Mouse (Mus musculus) adrenal gland, adult (tissue): ENCODE measurements around the gene Pla2g4e.

ENCODE experiments used
- DNase-seq, 2 experiments: peaks; one replicate each; pipeline ENCODE4 v3.0.0; 2022 to 2023; ENCODE audit warnings: low spot score in 1 of 2; ENCODE audit not compliant: inconsistent age in 2 of 2

Gene Pla2g4e

DNA sequence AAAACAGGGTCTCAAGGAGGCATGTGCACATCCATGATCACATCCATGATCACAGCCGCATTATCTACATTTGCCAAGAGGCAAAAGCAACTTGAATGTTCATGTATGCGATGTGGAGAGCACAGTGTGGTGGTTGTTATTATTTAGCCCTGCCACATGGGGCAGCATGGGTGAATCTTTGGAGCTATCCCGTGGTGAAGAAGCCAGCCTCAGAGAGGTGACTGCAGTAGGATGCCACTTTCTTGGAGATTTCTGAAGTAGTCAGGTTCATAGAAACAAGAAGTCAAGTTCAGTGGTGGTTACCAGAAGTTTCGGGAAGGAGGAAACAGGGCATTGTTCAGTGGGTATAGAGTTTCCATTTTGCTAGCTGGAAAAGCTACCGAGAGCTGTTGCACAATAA lies 87.1 kb downstream of the Pla2g4e start:
- DNase-seq: no peak

DNA sequence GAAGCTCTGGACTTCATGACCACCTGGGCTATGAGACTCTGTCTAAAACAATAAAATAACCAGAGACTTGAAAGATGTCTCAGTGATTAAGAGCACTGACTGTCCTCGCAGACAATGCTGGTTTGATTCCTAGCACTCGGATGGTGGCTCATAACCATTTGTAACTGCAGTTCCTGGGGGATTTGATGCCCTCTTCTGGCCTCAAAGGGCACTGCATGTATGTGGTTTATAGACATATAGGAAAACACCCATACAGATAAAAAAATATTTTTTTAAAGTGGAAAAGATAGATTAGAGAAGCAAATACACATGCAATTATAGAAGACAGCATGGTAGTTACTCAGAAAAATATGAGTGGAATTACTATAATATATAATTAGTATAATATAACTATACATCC lies 87.5 kb downstream of the Pla2g4e start:
- no peak for DNase-seq

DNA sequence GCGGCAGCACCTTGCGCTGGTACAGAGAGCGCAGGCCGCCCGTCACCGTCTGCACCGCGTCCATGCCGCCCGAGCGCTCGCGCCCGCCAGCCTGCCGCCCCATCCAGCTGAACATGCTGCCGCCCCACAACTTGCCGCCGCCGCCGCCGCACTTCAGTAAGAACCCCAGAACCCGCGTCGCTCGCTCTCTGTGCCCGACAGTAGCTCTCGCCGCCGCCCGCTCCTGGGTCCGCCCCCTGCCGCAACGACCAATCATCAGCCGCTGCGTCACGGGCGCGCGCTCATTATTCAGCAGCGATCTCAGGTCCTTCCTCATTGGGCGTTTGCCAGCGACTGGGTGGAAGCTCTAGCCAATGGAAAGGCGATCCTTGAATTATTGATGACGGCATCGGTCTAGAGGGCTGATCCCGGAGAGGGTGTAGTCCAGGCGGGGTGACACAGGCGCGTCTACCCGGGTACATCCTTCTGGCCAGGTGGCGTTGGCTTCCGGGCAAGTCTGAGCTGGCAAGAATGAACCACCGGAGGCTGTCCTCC lies 90.7 kb downstream of the Pla2g4e start, which contains the start of gene Ehd4:
Gene Ehd4, minus strand, starts transcription at position 246 of the 534 bp plus-strand sequence.
- peak; percentile 99 to 100 for DNase-seq

DNA sequence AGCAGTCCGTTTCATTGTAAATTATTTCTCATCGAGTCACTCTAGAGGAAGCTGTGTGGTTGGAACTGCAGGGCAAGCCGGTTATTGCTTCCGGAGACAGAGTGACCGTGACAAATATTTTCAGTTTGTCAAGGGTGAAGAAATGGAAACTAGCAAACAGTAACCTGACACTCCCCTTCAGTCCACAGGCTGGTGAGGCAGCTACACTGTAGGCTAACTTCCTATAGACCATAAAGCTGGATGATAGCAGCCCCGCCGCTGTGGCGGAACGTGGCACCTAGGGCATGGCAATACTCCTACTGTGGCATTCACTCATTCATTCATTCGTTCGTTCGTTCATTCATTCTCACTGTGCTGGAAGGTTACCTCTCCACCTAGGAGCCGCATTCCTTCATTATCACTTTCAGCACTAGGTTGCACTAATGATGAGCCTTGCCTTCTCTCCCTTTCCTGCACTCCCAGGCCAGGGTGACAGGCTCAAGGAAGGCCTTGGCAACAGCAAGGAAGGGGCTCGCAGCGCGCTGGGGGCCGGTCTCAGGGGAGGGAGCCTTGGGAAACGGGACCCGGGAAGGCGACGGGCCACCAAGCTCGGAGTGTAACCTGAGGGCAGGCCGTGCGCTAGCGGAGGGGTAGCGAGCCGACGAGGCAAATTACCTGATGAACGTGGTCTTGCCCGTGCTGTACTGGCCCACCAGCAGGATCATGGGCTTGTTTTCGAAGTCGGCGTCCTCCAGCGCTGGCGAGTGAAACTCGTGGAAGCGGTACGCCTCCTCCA lies 91.4 kb downstream of the Pla2g4e start:
- no peak for DNase-seq

DNA sequence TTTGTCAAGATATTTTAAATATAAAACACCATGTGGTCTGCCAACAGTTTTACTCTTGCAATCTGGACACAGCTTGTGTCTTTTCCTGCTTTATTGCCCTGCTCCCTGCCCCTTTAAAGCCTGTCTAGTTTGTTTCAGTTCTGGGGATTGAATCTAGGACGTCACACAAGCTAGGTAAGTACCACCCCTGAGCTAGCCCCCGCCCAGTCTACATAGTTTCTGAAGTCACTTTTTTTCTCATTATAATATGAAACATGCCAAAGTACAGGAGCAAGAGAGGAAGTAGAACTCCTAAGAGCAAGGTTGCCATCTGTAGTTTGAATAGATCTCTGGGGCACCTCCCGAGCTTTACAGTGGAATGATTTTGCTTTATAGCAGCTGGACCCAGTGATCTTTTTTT lies 94.6 kb downstream of the Pla2g4e start:
- no peak for DNase-seq

DNA sequence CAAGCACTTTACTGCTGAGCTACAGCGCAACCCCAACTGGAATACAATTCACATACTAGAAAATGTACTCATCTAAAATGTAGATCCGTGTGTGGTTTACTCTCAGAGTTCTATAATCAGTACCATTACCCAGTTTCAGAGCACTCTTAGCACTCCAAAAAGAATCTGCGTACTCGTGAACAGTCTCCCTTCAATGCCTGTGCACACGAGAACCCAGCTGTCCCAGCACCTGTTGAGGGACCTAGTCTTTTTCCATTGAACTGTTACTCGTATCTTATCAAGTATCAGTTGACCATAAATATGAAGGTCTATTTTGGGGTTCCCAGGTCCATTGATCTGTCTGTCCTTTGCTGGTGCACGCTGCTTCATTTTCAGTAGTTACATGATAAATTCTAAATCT lies 95.5 kb downstream of the Pla2g4e start:
- no peak for DNase-seq

DNA sequence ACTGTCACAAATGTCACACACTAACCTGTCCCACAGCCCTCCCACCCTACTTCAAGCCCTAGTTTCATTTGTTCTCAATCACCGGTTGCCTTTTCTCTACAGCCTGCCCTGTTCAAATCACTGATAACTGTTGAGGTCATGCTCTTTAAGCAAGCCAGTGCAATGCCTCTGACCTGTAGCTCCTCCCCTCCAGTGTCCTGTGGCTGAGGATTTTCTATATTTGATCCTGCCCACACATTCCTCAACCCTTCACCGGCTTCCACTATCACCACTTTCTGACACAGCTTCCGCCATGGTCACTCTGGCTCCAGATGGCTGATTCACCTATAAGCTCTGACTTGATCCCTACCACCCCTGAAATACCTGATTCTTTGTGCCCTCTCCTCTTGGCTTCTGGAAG lies 97.1 kb downstream of the Pla2g4e start:
- DNase-seq: no peak

DNA sequence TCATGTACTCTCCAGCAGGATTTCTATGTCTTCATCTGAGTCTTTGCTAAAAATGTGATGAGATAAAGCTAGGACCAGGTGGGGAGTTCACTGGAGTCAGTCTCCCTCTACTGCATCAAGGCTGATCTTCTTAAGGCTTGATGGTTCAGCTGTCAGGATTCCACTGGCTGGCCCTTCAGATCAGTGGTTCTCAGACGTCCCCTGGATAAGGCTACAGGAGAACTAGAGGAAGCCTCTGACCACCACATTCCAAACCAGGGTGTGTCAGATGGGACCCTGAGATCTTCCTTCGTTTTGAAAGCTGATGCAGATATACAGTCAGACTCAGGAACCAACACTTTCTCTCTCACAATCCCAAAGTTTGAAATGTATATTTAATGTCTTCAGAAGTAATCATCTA lies 97.8 kb downstream of the Pla2g4e start:
- no peak for DNase-seq

DNA sequence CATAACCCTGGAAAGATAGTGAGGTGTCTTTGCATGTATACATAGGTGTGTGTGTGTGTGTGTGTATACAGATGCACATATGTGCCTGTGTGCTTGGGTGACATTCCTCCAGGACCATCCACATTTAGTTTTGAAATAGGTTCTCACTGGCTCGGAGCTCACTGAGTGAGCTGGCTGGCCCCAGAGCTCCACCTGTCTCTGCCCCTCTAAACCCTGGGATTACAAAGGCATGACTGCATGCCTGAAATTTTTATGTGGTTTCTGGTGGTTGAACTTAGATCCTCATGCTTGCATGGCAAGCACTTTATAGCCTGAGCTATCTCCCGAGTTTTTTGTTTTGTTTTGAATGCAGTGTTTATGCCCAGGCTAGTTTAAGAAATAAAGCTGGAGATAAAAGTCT lies 98.6 kb downstream of the Pla2g4e start:
- DNase-seq: no peak

DNA sequence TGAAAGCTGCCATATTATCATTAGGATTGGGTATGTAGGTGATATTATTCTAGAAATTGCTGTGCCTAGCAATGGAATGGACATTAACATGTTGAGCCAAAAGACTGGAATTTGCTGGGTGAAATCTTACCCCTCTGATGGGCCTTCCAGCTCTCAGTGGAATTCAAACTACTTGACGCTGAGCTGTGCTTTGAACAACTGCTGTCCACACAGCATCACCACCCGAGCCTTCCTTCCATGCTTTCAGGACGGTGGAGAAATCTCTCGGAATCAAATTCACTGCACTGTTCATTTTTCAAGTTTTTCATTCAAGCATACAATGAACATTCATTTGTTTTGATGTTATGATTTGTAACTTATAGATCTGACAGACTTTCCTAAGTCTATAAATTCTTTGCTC lies 100.7 kb downstream of the Pla2g4e start:
- no peak for DNase-seq

DNA sequence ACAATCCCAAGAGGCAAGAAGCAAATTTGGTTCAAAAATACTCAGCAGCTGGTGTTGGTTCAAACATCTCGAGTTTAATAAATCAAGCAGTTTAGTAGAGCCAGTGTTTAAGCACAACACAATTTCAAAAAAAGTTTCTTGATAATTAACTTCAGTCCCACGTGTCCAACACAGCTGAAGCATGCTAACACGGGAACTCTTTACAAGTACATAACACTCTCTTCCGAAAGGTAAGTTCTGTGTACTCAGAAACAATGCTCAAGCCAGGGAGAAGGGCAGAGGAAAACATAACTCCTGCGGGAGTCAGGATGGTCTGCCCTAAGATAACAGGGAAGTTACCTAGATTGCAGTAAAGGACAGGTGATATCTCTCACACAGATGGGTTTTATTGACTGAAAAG lies 102.8 kb downstream of the Pla2g4e start:
- no peak for DNase-seq

DNA sequence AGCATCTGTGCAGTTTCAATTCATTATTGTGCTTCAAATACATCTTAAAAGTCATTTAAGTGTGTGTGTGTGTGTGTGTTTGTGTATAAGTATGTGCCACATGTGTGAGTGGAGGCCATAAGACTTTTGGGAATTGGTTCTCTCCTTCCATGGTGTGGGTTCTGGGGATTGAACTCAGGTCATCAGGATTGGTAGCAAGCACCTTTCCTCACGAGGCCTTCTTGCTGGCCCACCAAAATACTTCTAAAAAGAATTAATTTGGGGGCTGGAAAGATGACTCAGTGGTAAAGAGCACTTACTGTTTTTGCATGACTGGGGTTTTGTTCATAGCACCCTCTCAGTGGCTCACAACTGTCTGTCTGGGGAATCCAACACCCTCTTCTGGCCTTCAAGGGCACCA lies 103.5 kb downstream of the Pla2g4e start:
- DNase-seq: no peak

DNA sequence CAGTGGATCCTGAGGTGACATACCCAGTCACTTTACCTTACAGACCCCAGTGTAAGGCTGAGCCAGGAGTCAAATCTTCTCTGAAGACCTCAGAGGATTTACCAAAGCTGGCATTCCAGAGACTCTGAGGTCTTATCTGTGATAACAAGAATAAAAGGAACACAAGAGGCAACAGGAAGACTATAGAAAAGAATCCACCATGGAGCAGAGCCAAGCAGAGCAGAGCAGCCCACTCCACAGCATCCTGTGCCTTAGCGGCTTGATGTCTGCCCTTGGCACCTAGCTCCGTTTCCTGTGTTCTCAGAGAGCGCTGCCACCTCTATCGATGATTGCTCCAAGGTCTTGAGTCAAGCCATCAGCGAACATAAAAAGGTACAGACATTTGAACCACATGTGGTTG lies 104.8 kb downstream of the Pla2g4e start:
- no peak for DNase-seq

DNA sequence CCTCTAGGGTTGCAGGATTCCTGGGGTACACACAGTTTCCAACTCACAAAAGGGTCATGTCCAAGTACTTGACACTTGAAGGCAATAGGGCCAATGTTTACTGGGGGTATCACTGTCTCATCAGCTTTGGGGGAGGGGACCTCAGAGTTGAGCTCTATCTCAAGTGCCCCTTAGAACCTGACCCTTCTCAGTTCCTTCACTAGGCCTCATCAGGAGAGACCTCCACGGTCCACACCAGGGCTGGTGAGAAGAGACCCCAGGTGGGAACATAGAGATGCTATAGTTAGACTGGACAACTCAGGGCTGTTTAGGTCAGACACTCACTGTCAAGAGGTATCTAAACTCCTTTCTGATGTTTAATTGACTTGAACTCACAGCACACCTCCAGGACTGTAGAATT lies 106.0 kb downstream of the Pla2g4e start:
- no peak for DNase-seq

DNA sequence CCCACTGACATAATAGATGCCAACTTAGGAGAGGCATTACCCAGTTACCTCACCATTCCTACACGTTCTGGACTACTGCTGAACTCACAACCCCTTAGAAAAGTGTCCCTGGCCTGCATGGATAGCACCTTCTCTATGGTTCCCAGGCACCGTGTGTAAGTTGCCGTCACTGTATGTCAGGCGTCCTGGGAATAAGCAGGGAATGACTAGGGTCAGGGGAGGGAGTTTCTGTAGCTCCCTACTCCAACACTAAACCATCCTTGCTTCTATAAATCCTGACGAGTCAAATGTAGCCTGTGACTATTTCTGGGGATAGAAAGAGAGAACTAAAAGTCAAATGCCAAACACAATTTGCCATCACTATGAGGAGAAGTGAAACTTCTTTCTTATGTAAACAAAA lies 107.9 kb downstream of the Pla2g4e start:
- no peak for DNase-seq

DNA sequence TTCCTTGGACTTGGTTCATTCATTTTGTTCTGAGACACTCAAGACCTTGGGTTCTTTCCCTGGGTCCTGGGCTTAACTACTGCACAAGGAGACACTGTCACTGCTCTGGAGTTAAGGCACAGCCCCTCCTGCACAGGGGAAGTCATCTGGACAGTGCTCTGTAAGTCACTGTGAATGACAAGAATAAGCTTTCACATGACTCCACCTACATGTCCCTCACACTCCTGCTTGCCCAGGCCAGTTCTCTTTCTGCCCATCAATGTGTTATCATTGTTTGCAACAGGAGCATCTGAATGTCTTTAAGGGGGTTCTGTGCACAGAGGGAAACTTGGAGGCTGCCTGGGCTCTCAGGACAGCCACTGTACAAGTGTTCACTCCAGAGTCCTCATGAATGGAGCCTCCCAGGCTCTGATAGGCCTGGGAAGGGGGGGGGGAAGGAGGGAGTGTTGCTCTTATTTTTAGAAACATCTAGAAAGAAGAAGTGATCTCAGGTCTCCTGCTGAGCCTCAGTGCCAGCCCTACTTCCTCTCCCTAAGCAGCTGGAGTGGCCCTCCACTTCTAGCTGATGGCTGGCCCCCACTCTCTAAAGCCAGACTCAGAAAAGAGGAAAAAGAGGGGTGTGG lies 110.6 kb downstream of the Pla2g4e start:
- peak in 1 of 2 experiments; percentile 57 for DNase-seq

DNA sequence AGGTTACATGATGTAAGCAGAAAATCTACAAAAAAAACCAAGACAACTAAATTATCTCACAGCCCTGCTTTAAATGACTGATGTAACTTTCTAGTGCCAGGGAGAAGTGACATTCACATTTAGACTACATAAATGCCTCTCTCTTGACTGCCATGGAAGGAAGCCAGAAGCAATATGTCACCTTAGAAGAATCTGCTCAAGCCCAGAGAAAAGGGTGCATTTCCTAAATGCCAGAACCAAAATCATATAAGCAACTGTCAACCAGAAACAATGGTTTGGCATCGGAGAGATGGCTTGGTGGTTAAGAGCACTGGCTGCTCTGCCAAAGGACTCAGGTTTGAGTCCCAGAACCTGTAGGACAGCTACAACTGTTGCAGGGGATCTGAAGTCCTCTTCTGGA lies 113.3 kb downstream of the Pla2g4e start:
- DNase-seq: peak in 1 of 2 experiments; percentile 67

DNA sequence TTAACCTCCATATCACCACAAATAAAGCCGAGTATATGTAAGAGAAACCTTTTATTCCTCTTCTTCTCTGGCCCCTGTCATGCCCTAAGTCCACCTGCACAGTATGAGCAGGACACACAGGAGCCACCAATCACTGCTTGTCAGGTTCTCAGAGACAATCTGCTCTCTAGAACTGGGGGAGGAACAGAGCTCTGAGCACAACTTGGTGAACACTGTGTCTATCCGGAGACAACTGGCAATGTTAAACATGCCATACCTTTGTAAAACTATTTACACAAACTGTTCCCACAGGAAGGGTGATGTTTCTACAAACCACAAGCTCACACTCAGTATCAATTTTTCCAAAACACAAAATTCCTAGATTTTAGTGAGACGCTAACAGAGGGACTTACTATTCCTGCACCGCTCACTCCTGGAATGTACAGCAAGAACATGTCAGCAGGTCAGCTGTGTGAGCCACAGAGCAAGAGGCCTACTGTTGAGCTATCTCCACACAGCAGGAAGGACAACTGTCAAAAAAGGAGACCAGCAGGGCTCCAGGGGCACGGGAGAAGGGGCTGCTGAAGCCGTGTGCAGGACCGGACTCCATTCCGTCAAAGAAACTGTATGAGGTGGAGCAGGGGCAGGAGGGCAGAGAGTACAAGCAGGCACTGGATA lies 115.8 kb downstream of the Pla2g4e start:
- DNase-seq: no peak

DNA sequence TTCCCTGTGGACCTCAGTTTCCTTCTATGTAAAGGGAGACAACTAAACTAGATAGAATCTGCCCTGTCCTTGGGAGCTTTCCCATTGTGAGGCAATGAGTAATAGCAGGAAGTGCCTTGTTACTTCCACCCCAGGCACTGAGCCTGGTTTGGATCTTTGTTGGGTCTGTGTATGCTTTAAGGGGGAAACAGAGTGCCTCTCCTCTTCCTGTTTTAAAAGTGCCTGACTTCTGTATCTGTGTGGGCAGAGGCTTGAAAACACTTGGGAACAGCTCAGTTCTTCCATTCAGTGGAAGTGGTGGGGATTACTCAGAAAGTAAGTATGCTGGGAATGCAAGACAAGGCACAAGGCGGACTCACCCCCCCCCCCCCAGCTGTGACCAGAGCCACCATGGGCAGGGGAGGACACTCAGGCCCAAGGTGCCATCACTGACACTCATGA lies 116.5 kb downstream of the Pla2g4e start:
- DNase-seq: peak; percentile 48 to 76

DNA sequence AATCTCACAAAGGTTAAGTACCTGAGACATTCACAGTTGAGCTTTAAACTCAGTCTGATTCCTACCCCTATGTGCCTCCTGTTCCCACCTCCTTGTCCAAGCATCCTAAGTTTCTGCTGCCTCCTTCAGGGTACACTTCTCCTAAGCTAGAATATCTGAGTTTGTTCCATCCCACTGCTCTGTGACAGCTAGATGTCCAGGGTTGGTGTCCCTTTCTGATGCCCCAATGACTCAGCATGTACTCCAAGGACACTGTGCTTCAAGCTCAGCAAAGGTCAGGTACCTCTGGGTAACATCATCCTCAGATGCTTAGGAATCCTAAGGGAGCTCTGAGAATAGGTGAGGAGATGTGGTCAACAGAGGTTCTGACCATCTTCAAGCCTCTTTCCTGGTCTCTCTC lies 117.1 kb downstream of the Pla2g4e start:
- peak in 1 of 2 experiments; percentile 61 for DNase-seq

DNA sequence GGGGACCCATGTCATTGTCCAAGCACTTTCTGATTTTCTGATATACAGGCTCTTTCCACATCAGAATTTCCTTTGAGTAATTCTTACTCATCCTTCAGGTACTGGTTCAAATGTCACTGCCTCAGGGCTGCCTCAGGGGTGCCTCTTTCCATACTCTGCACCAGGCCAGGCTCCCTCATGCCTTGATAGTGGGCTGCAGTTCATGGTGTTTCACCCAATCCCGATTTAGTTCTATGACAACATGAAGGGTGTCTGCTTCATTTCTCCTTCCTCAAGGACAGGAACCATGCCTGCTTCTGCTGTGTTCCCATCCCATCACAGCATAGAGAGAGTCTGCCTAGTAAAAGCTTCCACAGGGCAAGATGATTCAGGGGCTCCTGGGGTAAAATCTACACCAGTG lies 118.2 kb downstream of the Pla2g4e start:
- DNase-seq: peak in 1 of 2 experiments; percentile 22

DNA sequence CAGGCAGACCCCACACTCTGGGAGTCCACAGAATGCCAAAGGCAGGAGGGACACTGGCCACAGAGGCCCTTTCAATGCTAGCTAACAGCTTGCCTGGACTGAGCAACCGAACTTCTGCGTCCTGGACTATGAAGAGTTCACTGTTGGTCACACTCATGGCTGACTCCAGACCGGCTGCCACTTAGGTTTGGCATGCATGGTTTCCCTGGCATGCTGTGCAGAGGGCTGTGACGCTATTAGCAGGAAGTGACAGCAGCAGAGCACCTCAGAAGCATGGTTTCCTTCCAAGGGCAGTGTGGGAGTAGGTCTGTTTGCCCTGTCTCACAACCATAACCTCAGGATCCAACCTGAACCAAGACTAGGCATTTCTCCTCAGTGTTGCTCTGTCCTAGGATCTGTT lies 118.7 kb downstream of the Pla2g4e start:
- DNase-seq: peak in 1 of 2 experiments; percentile 19
